Mouse (Mus musculus) brain, embryonic 14.5 days (tissue): ENCODE measurements around the gene Cage1. TPM values are rescaled to one million over a fixed set of nuclear protein-coding genes. Genes with fewer than 3 reads are reported as not detected.

Experiments
- DNase-seq: peaks from one replicate; pipeline ENCODE4 v3.0.0-alpha.2; 2011; ENCODE audit warnings: low read depth
- CTCF ChIP-seq: fragments of 200-500 bp; IDR thresholded peaks from 2 replicates; pipeline ENCODE4 v1.5.1; 2012; ENCODE audit warnings: inconsistent platforms, mild to moderate bottlenecking, moderate library complexity, borderline replicate concordance; ENCODE audit not compliant: insufficient read depth, insufficient read length; ENCODE audit errors: extremely low read depth
- POLR2A ChIP-seq: fragments of 200-500 bp; IDR thresholded peaks from 2 replicates; pipeline ENCODE4 v1.6.1; 2012; ENCODE audit warnings: mild to moderate bottlenecking, inconsistent platforms, borderline replicate concordance; ENCODE audit not compliant: poor library complexity, insufficient read depth, insufficient read length, severe bottlenecking; ENCODE audit errors: extremely low read depth
- polyA plus RNA-seq: library from polyadenylated mRNA; depleted of rRNA; stranded (reverse); fragments of >200 nt; gene quantifications from 2 replicates; pipeline ENCODE4 v1.2.3, GENCODE M21; 2012; rRNA removed

The Cage1 gene
- polyA plus RNA-seq, 1 experiment: 1.2 TPM

DNA sequence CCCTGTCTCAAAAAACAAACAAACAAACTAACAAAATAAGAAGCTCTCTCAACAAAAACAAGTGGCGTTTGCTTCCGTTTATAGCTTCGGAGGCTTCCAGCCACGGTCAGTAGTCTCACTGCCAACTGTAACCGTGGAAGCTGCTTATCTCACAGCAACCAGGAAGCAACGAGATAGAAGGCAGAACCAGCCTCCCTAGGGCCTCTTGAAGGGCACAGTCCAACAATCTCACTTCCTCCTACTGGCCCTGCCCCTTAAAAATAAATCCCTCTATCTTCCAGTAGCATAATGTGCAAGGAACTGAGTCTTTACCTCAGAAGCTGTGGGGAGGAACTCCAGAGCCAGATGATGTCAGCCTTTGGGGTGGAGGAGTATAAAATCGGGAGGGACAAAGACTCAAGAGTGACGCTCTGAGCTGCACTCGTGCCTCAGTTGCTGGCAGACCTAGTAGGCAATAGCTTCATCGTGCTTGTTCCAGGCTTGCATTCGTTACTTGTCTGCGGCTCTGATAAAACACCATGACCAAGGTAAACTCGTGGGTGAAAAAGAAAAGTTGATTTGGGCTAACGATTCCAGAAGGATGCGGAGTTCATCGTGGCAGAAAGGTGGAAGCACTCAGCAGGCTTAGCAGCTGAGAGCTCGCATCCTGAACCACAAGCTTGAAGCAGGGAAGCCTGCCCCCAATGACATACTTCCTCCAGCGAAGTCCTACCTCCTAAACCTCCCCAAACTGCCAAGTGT is 78.2 kb downstream of the Cage1 start:
- DNase-seq: no peak
- no peak for TF ChIP-seq POLR2A
- TF ChIP-seq CTCF: no peak

Other genes starting within 250 kb of the Cage1 start
- 16.7 and 23.9 TPM in 2 replicates for gene Ssr1, start 42.9 kb downstream of the Cage1 start, polyA plus RNA-seq
- gene Riok1, start 74 bp downstream of the Cage1 start, polyA plus RNA-seq: 39.6 and 44.5 TPM in 2 replicates
- 1.6 and 2.2 TPM in 2 replicates for gene Dsp, start 114.2 kb upstream of the Cage1 start, polyA plus RNA-seq
- gene Snrnp48, start 167.9 kb upstream of the Cage1 start, polyA plus RNA-seq: 37.5 and 37.6 TPM in 2 replicates